Mouse (Mus musculus): ENCODE measurements around the gene Ccdc78.

GRCm38 (mm10) chr17:25796951-25797369 lies 10.6 kb downstream of the Ccdc78 start, which contains the start of gene Metrn:
- TF ChIP-seq EP300 (optimal IDR thresholded peaks at IDR 0.05) (no peak), CTCF (IDR thresholded peaks at IDR 0.05; ENCODE audit: low read depth) (no peak)
